Mouse (Mus musculus) urinary bladder, postnatal 36 days (tissue): ENCODE results near the gene Togaram2.
"Not testable (repeated sequence)": the region's sequence is repeated elsewhere in the genome, so short reads cannot be mapped to it uniquely, and the experiment has no call there.

ENCODE experiments used
- DNase-seq, 2 experiments: peaks; one replicate each; pipeline ENCODE4 v3.0.0; 2022; ENCODE audit warnings: low spot score in 2 of 2, mixed read lengths in 1 of 2

The Togaram2 gene

DNA sequence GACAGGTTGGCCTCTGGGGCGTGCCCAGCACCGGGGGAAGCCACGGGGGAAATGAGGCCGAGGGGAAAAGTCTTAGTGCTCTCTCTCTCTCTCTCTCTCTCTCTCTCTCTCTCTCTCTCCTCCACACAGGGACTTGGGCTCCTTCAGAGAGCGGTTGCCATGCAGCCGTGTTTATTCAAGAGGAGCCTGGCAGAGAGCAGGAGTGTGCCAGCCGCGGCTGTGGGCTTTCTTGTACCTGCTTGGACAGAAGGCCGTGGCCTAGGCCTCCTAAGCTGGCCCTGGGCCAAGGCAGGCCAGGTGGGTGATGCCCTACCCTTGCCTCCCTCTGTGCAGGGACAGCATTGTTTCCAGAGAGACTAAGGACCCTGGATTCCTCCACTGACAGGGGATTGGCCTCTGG, at the start of gene Togaram2:
Gene Togaram2, plus strand, starts transcription at position 170 of the 400 bp plus-strand sequence.
- DNase-seq = no peak

DNA sequence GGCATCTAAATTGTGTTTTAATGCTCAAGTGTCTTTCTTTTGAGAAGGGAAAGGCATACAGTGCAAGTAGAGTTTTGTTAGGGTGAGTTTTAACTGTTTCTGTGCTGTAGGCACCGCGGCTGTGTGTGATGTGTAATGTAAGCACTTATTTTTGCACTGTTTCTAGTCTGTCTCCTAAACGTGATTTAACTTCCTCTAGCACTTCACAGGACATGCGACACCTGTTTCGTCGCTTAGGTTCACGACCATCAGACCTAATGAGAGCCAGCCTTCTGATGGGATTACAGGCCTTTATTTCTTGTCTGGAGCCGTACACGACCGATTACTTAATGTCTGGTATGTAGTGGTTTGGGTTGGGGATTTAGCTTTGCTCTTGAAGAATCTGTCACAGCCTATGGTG, 41.3 kb upstream of the Togaram2 start:
- no peak for DNase-seq

DNA sequence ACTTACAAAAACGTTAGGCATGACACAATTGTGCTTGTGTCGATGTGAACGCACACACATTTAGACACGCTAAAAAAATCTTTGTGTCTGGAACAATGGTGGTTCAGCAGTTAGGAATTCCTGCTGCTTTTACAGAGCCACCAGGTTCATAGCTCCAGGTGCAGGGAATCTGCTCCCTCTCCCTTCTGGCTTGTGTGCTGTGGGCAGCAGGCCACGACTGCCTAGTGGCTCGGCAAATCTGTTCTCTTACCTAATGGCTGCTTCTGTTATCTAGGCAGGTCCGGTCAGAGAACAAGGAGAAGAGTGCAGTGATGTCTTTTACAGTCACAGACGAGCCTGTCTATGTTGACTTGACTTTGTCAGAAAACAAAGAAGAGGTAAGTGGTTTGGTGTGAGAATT, 39.7 kb upstream of the Togaram2 start:
- DNase-seq = no peak

DNA sequence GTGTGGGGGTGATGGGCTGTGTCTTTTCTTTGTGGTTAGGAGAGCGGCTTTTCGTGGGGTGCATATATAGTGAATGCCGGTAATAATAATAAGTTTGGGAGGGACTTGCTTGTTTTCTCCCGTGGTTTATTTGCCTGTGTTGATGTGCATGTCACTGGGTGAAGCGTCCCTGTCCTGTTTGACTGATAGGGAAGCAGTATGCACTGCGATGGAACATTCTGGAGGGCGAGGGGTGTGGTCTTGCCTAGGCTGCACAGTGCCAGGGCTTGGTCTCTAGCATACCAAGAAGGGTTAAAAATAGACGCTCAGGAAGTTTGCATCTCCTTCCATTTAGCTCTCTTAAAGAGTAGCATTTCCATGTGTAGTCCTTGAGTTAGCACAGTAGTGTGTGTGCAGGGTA, 36.3 kb upstream of the Togaram2 start:
- no peak for DNase-seq

DNA sequence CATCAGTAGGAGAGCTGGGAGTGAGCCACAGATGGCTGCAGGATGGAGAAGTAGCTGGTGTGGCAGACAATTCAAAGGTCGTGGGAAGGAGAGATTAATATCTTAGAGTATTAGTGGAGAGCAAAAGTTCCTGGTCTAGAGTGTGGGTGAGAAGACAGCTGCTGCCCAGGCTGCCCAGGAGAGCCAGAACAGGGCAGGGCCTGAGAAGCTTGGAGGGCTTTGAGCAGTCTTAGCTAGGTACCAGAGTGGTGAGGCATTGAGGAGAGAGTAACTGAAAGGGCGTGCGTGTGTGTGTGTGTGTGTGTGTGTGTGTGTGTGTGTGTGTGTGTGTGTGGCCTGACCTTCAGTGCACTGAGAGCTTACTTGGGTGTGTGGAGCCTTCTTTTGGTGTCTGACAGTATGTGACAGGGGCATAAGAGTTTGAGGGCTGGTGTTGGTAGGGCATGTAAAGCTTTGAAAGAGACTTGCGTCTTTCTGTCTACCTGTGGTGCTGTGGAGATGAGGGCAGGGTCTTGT, 35.3 kb upstream of the Togaram2 start:
- no peak for DNase-seq

DNA sequence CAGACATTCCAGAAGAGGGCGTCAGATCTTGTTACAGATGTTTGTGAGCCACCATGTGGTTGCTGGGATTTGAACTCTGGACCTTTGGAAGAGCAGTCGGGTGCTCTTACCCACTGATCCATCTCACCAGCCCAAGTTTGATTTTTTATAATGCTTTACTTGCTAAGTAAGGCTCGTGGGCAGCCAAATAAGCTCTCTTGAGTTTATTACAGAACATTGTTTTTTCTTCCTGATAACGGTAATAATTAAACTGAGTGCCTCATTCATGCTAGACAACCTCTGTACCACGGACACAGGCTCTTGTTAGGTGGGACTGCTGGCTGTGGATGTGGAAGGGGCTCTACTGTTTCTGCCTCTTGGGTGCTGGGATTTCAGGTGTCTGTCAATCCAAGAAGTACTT, 34.0 kb upstream of the Togaram2 start:
- DNase-seq = not testable (repeated sequence)

DNA sequence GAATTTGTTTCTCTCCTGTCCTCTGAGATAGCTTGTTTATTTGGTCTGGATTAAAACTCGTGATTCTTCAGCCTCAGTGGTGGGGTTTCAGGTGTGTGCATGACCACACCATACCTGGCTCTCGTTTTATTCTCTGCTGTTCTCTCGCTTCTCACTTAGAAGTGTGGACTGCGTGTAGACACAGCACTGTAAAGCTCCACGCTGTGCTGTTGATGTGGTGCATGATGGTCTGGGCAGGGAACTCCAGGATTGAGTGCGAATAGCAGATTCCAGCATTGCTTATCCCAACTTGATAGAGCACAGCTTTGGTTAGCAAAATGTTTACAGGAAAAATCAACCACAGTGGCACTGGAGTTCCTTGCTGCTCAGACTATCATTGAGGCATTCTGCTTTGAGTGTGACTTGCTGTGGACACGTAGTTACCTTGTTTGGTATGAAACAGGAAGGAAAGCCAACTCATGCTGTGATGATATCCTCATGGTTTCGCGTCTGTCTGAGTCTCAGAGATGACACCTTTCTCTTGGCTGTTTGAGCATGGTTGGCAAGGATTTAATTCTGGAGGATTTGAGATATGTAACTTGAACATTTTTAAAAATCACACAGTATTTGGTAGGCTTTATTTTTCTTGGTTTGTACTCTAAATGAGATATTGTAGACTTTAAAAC, 32.5 kb upstream of the Togaram2 start:
- no peak for DNase-seq

DNA sequence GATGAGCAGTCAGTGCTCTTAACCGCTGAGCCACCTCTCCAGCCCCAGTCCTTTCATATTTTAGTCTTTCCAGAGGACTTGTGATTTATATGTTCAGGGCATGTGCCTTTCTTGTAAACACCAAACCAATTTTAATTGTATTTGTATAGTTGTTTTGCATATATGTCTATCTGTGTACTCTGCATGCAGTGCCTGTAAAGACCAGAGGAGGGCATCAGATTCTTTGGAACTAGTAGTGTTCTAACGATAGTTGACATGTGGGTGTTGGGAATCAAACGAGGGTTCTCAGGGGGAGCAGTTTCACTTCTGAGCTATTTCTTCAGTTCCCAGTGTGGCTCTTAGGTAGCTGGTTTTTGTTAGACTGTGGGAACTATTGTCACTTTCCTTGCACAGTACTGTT, 30.9 kb upstream of the Togaram2 start:
- no peak for DNase-seq

DNA sequence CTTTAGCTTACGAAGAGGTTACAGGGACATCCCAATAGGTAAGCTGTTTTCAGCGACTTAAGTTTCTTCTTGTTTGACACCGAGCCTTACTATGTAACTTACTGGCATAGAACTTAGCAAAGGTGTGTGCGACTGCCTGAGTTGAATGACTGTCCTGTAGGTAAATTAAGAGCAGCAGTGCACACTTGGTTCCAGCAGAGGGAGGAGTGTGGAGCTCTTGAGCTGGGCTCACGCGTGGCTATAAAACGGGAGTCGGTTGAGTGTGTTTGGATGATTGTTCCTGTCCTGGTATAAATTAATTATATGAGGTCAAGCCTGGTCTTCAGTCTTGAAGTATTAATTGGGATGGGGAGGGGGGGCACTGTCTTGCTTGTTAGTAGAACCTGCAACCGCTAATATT, 23.1 kb upstream of the Togaram2 start:
- DNase-seq = no peak

DNA sequence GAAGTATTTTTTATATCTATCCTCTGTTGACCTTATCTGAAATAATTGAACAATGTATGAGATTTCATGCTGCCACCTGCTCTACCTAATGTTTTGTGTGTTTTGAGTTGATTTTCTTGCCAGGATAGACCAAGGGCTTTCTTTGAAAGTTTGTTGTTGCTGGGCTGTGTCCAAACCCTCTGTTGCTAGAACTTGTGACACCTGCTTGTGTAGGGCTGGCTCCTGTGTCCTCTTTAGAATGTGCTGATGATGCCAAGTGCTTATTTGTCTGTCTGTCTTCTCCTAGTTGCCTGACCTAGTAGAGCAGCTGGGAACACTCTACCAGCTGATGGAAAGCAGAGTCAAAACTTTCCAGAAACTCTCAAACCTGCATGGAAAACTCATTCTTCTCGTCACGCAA, 20.6 kb upstream of the Togaram2 start:
- DNase-seq = no peak

DNA sequence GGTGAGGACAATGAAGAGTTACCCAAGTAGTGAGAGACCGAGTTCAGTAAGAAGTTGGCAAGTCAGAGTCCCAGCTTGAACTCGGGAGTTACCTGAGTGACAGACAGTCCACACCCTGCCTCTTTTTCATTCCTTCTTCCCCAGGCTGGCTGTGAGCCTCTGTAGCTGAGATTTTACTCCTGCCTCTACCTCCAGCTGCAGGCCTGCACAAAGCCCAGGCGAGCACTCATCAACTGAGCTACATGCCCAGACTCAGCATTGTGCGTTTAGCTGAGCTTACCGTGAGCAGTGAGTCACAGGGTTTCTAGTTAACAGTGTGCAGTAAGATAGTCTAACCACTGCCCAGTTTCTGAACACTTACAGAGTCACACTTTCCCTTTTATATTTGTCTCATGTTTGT, 20.1 kb upstream of the Togaram2 start:
- peak; percentile 66 to 68 for DNase-seq

DNA sequence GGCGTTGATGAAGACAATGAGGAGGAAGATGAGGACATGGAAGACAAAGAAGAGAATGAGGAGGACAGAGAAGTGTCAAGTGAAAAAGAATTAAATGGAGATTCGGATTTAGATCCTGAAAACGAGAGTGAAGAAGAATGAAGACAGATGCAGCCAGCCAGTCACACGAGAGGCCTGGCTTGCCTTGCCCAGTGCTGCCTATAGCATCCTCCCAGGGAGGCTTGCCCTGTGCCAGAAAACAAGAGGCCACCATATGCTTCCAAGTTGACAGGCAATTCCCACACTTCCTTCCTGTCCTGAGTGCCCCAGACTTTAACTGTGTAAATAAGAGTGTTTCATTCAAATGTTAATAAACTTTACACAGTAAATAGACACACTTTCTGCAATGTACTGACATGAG, 15.5 kb upstream of the Togaram2 start:
- DNase-seq = no peak

DNA sequence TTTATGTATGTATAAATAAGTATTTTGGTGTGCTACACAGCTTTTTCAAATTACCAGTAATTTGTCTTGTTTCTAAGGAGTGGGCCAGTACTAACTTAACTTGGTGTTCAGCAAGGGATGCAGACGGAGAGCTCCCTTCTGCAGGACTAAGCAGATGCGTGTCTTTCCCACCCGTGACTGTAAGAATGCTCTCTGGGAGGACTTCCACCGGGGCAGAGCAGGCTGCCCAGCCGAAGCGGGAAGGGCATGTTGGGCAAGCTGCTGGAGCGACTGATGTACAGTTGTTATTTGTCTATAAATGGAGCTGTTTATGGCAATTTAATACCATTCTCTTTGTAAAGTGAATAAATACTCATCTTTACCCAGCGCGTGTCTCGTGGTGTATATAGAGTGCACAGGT, 14.4 kb upstream of the Togaram2 start:
- no peak for DNase-seq

DNA sequence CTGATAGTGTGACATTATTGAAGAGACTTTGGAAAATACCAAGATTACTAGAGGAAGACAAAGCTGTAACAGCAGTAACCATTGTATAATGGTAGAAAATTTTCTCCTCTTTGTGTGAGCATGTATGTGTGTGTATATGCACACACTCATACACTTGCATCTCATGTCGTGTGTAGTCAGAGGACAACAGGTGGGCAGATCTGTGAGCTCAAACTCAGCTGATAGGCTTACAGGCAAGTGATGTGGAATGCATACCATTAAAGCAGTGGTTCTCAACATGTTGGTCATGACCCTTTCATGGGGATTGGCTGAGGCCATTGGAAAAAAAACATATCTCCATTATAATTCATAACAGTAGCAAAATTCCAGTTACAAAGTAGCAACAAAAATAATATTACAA, 12.7 kb upstream of the Togaram2 start:
- DNase-seq = no peak

DNA sequence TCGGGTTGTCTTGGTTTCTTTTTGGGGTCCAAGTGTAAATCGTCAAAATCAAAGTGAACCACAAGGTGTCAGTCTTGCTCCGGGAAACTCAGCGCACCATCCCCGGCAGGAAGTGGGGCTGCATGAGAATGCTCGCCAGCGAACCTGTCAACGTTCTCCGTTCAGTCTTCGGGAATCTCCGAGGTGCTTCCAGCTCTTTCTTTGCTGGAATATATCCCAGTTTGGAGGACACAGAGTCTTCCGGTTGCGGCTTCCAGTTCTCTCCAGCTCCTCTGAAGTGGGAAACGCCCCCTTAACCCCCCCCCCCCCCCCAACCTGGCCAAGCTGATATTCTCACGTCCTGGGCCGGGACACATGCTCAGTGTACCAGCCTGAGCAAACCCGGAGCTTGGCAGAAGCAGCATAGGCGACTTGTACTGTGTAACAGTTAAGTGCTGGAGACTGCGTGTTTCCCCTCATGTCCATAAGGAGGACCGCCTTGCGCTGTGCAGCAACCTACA, 10.3 kb upstream of the Togaram2 start:
- peak; percentile 64 to 69 for DNase-seq

DNA sequence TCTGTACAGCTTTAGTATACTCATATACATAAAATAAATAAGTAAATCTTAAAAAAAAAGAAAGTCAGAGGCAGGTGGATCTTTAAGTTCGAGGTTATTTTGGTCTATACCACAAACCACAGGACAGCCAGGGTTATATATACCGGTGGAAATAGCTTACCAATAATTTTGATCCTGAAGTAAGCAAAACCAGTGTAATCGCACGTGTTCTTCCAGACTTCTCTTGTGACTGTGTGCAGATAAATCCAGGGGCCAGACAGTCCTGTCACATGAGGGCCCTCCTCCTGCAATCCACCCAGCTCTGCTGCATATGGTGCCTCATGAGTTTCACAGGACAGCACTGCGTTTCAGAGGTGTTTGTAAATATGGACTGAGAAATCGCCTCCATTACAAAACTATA, 9.6 kb upstream of the Togaram2 start:
- no peak for DNase-seq

DNA sequence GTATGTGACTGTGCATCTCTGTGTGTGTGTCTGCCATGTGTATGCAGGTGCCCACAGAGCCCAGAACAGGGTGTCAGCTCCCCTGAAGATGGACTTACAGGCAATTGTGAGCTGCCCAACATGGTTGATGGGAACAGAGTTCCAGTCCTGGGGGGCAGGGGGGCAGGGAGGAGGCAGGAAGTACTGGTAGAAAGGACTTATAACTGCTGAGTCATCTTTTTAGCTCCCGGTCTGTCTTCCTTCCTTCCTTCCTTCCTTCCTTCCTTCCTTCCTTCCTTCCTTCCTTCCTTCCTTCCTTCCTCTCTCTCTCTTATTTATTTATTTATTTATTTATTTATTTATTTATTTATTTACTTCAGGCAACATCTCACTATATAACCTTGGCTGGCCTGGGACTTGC, 8.9 kb upstream of the Togaram2 start:
- no peak for DNase-seq

DNA sequence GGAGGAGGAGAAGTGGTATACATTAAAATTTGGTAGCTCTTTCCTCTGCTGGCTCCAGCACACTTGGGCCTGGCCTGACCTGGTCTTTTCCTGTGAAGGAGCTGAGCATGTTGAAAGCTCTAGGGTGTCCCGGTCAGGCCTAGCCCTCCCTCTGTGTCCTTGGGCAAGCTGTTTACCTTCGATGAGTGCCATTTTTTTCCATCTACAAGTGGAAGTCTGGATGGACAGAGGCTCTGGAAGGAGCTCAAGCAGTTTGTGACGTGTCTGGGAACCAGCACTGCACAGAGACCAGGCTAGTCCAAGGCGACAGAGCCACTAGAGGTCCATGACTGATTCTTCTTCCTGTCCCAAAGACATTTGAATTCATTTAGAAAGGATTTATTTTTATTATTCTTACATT, 7.9 kb upstream of the Togaram2 start:
- DNase-seq = no peak

DNA sequence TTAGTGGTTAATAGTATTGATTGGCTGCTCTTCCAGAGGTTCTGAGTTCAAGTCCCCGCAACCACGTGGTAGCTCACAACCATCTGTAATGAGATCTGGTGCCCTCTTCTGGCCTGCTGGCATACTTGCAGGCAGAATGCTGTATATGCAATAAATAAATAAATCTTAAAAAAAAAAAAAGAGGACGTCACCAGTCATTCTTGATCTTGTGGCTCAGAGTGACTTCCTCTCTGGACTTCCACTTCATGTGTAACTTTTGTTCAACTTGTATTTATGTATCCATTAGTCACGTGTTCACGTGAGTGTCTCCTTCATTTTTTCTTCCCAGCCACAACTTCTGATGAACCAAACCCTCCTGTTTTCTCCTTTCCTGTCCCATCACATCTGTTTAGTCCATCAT, 3.5 kb upstream of the Togaram2 start:
- no peak for DNase-seq

DNA sequence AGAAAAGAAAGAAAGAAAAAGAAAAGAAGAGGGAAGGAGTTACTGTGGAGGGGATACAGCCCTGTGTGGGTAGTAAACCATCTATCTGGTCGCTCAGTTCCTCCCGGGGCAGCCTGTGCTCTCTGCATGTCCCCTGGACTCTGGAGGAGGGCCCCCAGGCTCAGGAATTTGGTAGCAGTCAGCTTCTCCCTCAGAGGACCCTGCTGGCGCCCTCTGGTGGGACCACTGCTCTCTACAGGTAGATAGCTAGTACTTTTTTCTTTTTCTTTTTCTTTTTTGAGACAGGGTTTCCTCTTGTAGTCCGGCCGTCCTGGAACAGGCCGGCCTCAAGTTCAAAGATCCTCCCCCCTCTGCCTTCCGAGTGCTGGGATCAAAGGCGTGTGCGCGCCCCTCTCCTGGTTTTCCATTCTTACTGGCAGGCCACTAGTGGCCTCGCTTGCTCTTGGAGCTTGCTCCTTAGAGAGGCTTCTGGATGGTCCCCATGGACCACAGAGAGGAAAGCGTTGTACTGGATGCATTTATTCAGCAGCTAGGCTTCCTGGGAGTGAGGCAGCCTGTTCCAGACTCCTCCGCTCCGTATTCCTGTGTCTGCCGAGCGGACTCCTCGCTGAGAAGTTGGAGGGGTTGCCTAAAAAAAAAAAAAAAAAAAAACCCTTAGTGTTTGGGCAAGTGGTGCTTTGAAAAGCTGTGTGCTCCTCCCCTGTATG, 1.1 kb upstream of the Togaram2 start:
- no peak for DNase-seq

DNA sequence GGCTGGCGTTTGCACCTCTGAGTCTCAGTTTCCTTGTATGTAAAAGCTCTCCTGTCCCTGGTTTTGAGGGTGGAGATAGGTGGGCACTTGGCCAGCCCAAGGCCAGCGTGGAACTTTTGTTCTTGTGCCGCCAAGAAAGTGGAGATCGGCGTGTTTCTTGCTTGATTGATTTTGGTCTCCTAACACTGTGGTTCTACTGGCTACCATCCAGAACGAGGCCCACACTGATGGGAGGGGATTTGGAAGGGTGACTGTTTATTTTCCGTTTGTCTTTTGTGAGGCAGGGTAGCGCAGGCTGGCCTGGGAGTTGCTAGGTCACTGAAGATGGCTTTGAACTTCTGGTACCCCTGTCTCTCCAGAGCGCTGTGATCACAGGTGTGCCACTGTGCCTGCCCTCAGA, 875 bp downstream of the Togaram2 start:
- DNase-seq = no peak

DNA sequence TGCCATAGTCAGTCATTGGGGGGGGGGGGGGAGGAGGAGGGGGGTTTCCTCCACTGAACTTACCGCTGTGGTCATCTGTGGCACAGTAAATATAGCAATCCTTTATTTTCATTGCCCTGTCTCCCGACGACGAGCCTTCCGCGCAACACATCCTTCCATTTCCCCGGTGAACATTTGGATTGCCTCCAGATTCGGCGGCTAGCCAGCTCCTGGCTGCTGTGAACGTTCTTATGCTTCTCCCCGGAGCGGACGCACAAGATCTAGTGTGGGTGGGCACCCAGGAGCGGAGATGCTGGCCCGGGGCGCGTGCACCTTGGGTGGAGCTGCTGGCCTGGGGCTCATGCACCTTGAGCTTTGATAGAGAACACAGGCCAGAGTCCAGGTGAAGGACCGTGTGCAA, 1.8 kb downstream of the Togaram2 start:
- no peak for DNase-seq

DNA sequence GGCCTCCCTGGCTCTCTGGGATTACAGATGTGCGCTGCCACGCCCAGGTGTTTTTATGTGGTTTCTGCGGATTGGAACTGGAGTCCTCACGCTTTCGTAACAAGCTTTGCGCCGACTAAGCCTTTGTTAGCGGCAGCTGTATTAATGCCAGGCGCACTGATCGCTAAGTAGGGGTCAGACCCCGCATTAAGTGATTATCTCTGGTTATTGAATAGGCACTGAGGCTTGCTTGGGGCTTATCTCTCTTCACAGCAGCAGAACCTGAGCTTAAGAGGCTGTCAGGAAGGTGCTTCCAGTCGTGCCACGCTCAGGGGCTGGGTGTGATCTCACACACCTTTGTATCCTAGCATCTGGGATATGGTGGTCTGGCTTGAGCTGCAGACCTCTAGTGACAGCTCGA, 8.6 kb downstream of the Togaram2 start:
- no peak for DNase-seq
